Mouse (Mus musculus): ENCODE measurements around the gene Lhfpl3. TPM values are rescaled to one million over a fixed set of nuclear protein-coding genes. Genes with fewer than 3 reads are reported as not detected.
"Not testable (repeated sequence)": the region's sequence is repeated elsewhere in the genome, so short reads cannot be mapped to it uniquely, and the experiment has no call there.

The Lhfpl3 gene
- not detected in 2 replicates for total RNA-seq (2014; fragmentation: Nextera tagmentation)
- not detected in 2 replicates for total RNA-seq (2017)

- ATAC-seq (replicated peaks; ENCODE audit: low FRiP score, low TSS enrichment, poor library complexity, severe bottlenecking), result no peak
Observed at GRCm38 (mm10) chr5:22745885-22746532, at the start of gene Lhfpl3. Lhfpl3 (plus strand) TSS chr5:22746059.

- ATAC-seq (replicated peaks; ENCODE audit: low FRiP score, low TSS enrichment, poor library complexity, severe bottlenecking), result not testable (repeated sequence)
Observed at GRCm38 (mm10) chr5:22706271-22706670, 39.6 kb upstream of the Lhfpl3 start.

- ATAC-seq (replicated peaks; ENCODE audit: low FRiP score, low TSS enrichment, poor library complexity, severe bottlenecking), result no peak
Observed at GRCm38 (mm10) chr5:22745529-22745884, 352 bp upstream of the Lhfpl3 start.

- no peak for ATAC-seq (replicated peaks; ENCODE audit: low FRiP score, low TSS enrichment, poor library complexity, severe bottlenecking)
Observed at GRCm38 (mm10) chr5:22746533-22747021, 718 bp downstream of the Lhfpl3 start.

GRCm38 (mm10) chr5:22747305-22747704 lies 1.4 kb downstream of the Lhfpl3 start:
- no peak for ATAC-seq (replicated peaks; ENCODE audit: low FRiP score, low TSS enrichment, poor library complexity, severe bottlenecking)

GRCm38 (mm10) chr5:22757261-22757660 lies 11.4 kb downstream of the Lhfpl3 start:
- no peak for ATAC-seq (replicated peaks; ENCODE audit: low FRiP score, low TSS enrichment, poor library complexity, severe bottlenecking)

GRCm38 (mm10) chr5:22770726-22771125 lies 24.9 kb downstream of the Lhfpl3 start:
- no peak for ATAC-seq (replicated peaks; ENCODE audit: low FRiP score, low TSS enrichment, poor library complexity, severe bottlenecking)

- no peak for ATAC-seq (replicated peaks; ENCODE audit: low FRiP score, low TSS enrichment, poor library complexity, severe bottlenecking)
Observed at GRCm38 (mm10) chr5:22795361-22795760, 49.5 kb downstream of the Lhfpl3 start.

- no peak for ATAC-seq (replicated peaks; ENCODE audit: low FRiP score, low TSS enrichment, poor library complexity, severe bottlenecking)
Observed at GRCm38 (mm10) chr5:22813426-22813825, 67.6 kb downstream of the Lhfpl3 start.

GRCm38 (mm10) chr5:22829822-22830450 lies 84.1 kb downstream of the Lhfpl3 start:
- no peak for ATAC-seq (replicated peaks; ENCODE audit: low FRiP score, low TSS enrichment, poor library complexity, severe bottlenecking)

GRCm38 (mm10) chr5:22851572-22851971 lies 105.7 kb downstream of the Lhfpl3 start:
- no peak for ATAC-seq (replicated peaks; ENCODE audit: low FRiP score, low TSS enrichment, poor library complexity, severe bottlenecking)

GRCm38 (mm10) chr5:22853503-22853902 lies 107.6 kb downstream of the Lhfpl3 start:
- ATAC-seq (replicated peaks; ENCODE audit: low FRiP score, low TSS enrichment, poor library complexity, severe bottlenecking), result no peak

- no peak for ATAC-seq (replicated peaks; ENCODE audit: low FRiP score, low TSS enrichment, poor library complexity, severe bottlenecking)
Observed at GRCm38 (mm10) chr5:22856480-22856879, 110.6 kb downstream of the Lhfpl3 start.

GRCm38 (mm10) chr5:22861399-22861798 lies 115.5 kb downstream of the Lhfpl3 start:
- no peak for ATAC-seq (replicated peaks; ENCODE audit: low FRiP score, low TSS enrichment, poor library complexity, severe bottlenecking)

GRCm38 (mm10) chr5:22869031-22869430 lies 123.2 kb downstream of the Lhfpl3 start:
- no peak for ATAC-seq (replicated peaks; ENCODE audit: low FRiP score, low TSS enrichment, poor library complexity, severe bottlenecking)

GRCm38 (mm10) chr5:22872417-22872816 lies 126.6 kb downstream of the Lhfpl3 start:
- no peak for ATAC-seq (replicated peaks; ENCODE audit: low FRiP score, low TSS enrichment, poor library complexity, severe bottlenecking)

GRCm38 (mm10) chr5:22888345-22888744 lies 142.5 kb downstream of the Lhfpl3 start:
- no peak for ATAC-seq (replicated peaks; ENCODE audit: low FRiP score, low TSS enrichment, poor library complexity, severe bottlenecking)

- ATAC-seq (replicated peaks; ENCODE audit: low FRiP score, low TSS enrichment, poor library complexity, severe bottlenecking), result no peak
Observed at GRCm38 (mm10) chr5:22889481-22889880, 143.6 kb downstream of the Lhfpl3 start.

- ATAC-seq (replicated peaks; ENCODE audit: low FRiP score, low TSS enrichment, poor library complexity, severe bottlenecking), result no peak
Observed at GRCm38 (mm10) chr5:22897228-22897627, 151.4 kb downstream of the Lhfpl3 start.

GRCm38 (mm10) chr5:22897656-22898289 lies 151.9 kb downstream of the Lhfpl3 start:
- ATAC-seq (replicated peaks; ENCODE audit: low FRiP score, low TSS enrichment, poor library complexity, severe bottlenecking), result no peak

GRCm38 (mm10) chr5:22898593-22898992 lies 152.7 kb downstream of the Lhfpl3 start:
- no peak for ATAC-seq (replicated peaks; ENCODE audit: low FRiP score, low TSS enrichment, poor library complexity, severe bottlenecking)

All from megakaryocyte-erythroid progenitor cell, adult 5-6 weeks (primary cell).